ENCODE assay signal across 17 mouse cellular contexts in genomic region chr19:57169485-57169884, GRCm38 (mm10).
DNase-seq lines count a peak whose midpoint lies in the region; ATAC-seq and TF ChIP-seq lines count a peak whose summit lies in the region.
"Had no signal": no experiment of that assay in that cellular context is flagged by ENCODE, and none has a peak within 500 bp of the region (broad histone marks: within the 10 kb centered on the region; RNA-seq: fewer than 3 reads in every experiment).

No protein-coding gene starts in this region.

- H3K27ac ChIP-seq in gastrocnemius, adult 2 months, result no peak overlapping the region
- H3K27ac ChIP-seq in left cerebral cortex, adult 2 months, result no peak overlapping the region
- H3K27ac ChIP-seq: hindbrain, embryonic 15.5 days; liver, embryonic 15.5 days; neural tube, embryonic 15.5 days had no signal

- intact Hi-C loops in gastrocnemius, adult 2 months (cut with DNase I), result no loop called here
- intact Hi-C loops in left cerebral cortex, adult 2 months (cut with DNase I), result loop anchor here (10.0 kb wide), 1 partner anchor 475 kb away; no protein-coding TSS in a partner anchor
- intact Hi-C loops in left cerebral cortex, postnatal 25 days (cut with DNase I), result no loop called here

- TF ChIP-seq CTCF in gastrocnemius, adult 2 months (IDR thresholded peaks at IDR 0.05), result peak; percentile 37; the same call in 1 of the 2 replicates
- peak; percentile 38 for TF ChIP-seq CTCF in left cerebral cortex, adult 2 months (IDR thresholded peaks at IDR 0.05)

- H3K4me3 ChIP-seq in gastrocnemius, adult 2 months, result no peak overlapping the region
- H3K4me3 ChIP-seq in left cerebral cortex, adult 2 months, result no peak overlapping the region
- H3K4me3 ChIP-seq: hindbrain, embryonic 15.5 days; liver, embryonic 15.5 days; myocyte; neural tube, embryonic 15.5 days had no signal

- DNase-seq in gastrocnemius, adult 2 months, result no peak
- DNase-seq in gastrocnemius, postnatal 25 days, result no peak
- DNase-seq in left cerebral cortex, adult 2 months (ENCODE audit: extremely low spot score in 1 of 2, low spot score in 2 of 2), result no peak
- DNase-seq in left cerebral cortex, postnatal 25 days (ENCODE audit: low spot score in 2 of 2), result no peak
- DNase-seq in thymus, postnatal 14 days, result peak; percentile 10
- no peak for DNase-seq in thymus, postnatal 25 days
- DNase-seq in frontal cortex, postnatal 25 days (ENCODE audit: low spot score in 2 of 2), result no peak
- DNase-seq: adrenal gland, postnatal 36 days; cerebellum, adult 9-11 months; gastrocnemius, postnatal 14 days; kidney, adult 9 months; lung, postnatal 4 days had no signal

- ATAC-seq in monocyte, adult 5-6 weeks (replicated peaks; ENCODE audit: insufficient number of reproducible peaks, low FRiP score, low TSS enrichment, poor library complexity, severe bottlenecking), result no peak
